Mouse (Mus musculus): Measurements from ENCODE around the gene Prkn. TPM values are rescaled to one million over a fixed set of nuclear protein-coding genes. Genes with fewer than 3 reads are reported as not detected.

Gene Prkn
- total and polyA plus RNA-seq, 2 experiments from 2014 or later = 6.2 to 6.8 TPM

GRCm38 (mm10) chr17:11918123-11918801 lies 1078.1 kb downstream of the Prkn start:
- H3K9me3 ChIP-seq (ENCODE audit: low read length) = no peaks in the 10 kb centered on the region
- ATAC-seq (no peak; the same call in 1 of the 2 replicates), DNase-seq (peak; percentile 73)
- no peaks in the 10 kb centered on the region; the same call in 1 of the 2 replicates for H3K27me3 ChIP-seq (ENCODE audit: insufficient read depth, low read length)
- H3K36me3 ChIP-seq (ENCODE audit: insufficient read depth) = no peaks in the 10 kb centered on the region
- TF ChIP-seq CTCF (IDR thresholded peaks at IDR 0.05; ENCODE audit: low read depth) = peak; percentile 73
- H3K4me2 ChIP-seq (ENCODE audit: low read depth) = no peak overlapping the region
- 51% methylated on average over 12 of the region's 12 CpGs for WGBS
- no peak overlapping the region for H3K9ac ChIP-seq
- H3K4me1 ChIP-seq (ENCODE audit: insufficient read depth) = peaks cover 5% of the 10 kb centered on the region; the same call in 1 of the 2 replicates
- no peak overlapping the region for H3K27ac ChIP-seq (ENCODE audit: low read depth, low read length)
- no peak overlapping the region for H3K4me3 ChIP-seq (ENCODE audit: low read depth, low read length)

GRCm38 (mm10) chr17:11919581-11919980 lies 1079.4 kb downstream of the Prkn start:
- Histone ChIP-seq H3K27ac (ENCODE audit: low read depth, low read length) (no peak overlapping the region), H3K36me3 (ENCODE audit: insufficient read depth) (no peaks in the 10 kb centered on the region), H3K4me2 (ENCODE audit: low read depth) (no peak overlapping the region), H3K4me1 (ENCODE audit: insufficient read depth) (no peaks in the 10 kb centered on the region), H3K27me3 (ENCODE audit: insufficient read depth, low read length) (no peaks in the 10 kb centered on the region; the same call in 1 of the 2 replicates), H3K9ac (no peak overlapping the region), H3K4me3 (ENCODE audit: low read depth, low read length) (no peak overlapping the region), H3K9me3 (ENCODE audit: low read length) (no peaks in the 10 kb centered on the region)
- DNase-seq (no peak), ATAC-seq (no peak)
- WGBS = 94% methylated on average over 6 of the region's 6 CpGs
- no peak for TF ChIP-seq CTCF (IDR thresholded peaks at IDR 0.05; ENCODE audit: low read depth)

- no peaks in the 10 kb centered on the region for H3K9me3 ChIP-seq (ENCODE audit: low read length)
- no peaks in the 10 kb centered on the region for H3K4me1 ChIP-seq (ENCODE audit: insufficient read depth)
- H3K4me3 ChIP-seq (ENCODE audit: low read depth, low read length) = no peak overlapping the region
- DNase-seq (no peak), ATAC-seq (peak; percentile 66)
- no peaks in the 10 kb centered on the region; the same call in 1 of the 2 replicates for H3K27me3 ChIP-seq (ENCODE audit: insufficient read depth, low read length)
- no peaks in the 10 kb centered on the region for H3K36me3 ChIP-seq (ENCODE audit: insufficient read depth)
- H3K27ac ChIP-seq (ENCODE audit: low read depth, low read length) = no peak overlapping the region
- H3K4me2 ChIP-seq (ENCODE audit: low read depth) = no peak overlapping the region
- no peak overlapping the region for H3K9ac ChIP-seq
- 59% methylated on average over 9 of the region's 9 CpGs for WGBS
- no peak for TF ChIP-seq CTCF (IDR thresholded peaks at IDR 0.05; ENCODE audit: low read depth)
Measured at GRCm38 (mm10) chr17:11921026-11921425, 1080.8 kb downstream of the Prkn start.

- H3K9me3 ChIP-seq (ENCODE audit: low read length) = no peaks in the 10 kb centered on the region
- no peaks in the 10 kb centered on the region for H3K4me1 ChIP-seq (ENCODE audit: insufficient read depth)
- no peak overlapping the region for H3K27ac ChIP-seq (ENCODE audit: low read depth, low read length)
- no peak for TF ChIP-seq CTCF (IDR thresholded peaks at IDR 0.05; ENCODE audit: low read depth)
- no peak for ATAC-seq
- H3K27me3 ChIP-seq (ENCODE audit: insufficient read depth, low read length) = no peaks in the 10 kb centered on the region
- H3K36me3 ChIP-seq (ENCODE audit: insufficient read depth) = no peaks in the 10 kb centered on the region
- H3K4me2 ChIP-seq (ENCODE audit: low read depth) = no peak overlapping the region
- WGBS = 94% methylated on average over 9 of the region's 9 CpGs
- no peak overlapping the region for H3K4me3 ChIP-seq (ENCODE audit: low read depth, low read length)
- no peak overlapping the region for H3K9ac ChIP-seq
- DNase-seq = no peak
Measured at GRCm38 (mm10) chr17:11923989-11924388, 1083.8 kb downstream of the Prkn start.

GRCm38 (mm10) chr17:11926865-11927386 lies 1086.7 kb downstream of the Prkn start:
- Histone ChIP-seq H3K4me3 (ENCODE audit: low read depth, low read length) (no peak overlapping the region), H3K4me1 (ENCODE audit: insufficient read depth) (no peaks in the 10 kb centered on the region), H3K9me3 (ENCODE audit: low read length) (0 out of 2 replicates have a peak, but pooled peaks cover 3% of the 10 kb centered on the region), H3K36me3 (ENCODE audit: insufficient read depth) (no peaks in the 10 kb centered on the region), H3K27ac (ENCODE audit: low read depth, low read length) (no peak overlapping the region), H3K4me2 (ENCODE audit: low read depth) (no peak overlapping the region), H3K9ac (no peak overlapping the region), H3K27me3 (ENCODE audit: insufficient read depth, low read length) (no peaks in the 10 kb centered on the region)
- no peak for DNase-seq
- 6% methylated on average over 11 of the region's 11 CpGs for WGBS
- no peak for TF ChIP-seq CTCF (IDR thresholded peaks at IDR 0.05; ENCODE audit: low read depth)
- ATAC-seq = no peak

GRCm38 (mm10) chr17:11931641-11932040 lies 1091.5 kb downstream of the Prkn start:
- DNase-seq (no peak), ATAC-seq (no peak)
- H3K4me2 ChIP-seq (ENCODE audit: low read depth) = no peak overlapping the region
- 91% methylated on average over 4 of the region's 4 CpGs for WGBS
- no peaks in the 10 kb centered on the region for H3K36me3 ChIP-seq (ENCODE audit: insufficient read depth)
- H3K4me3 ChIP-seq (ENCODE audit: low read depth, low read length) = no peak overlapping the region
- H3K27ac ChIP-seq (ENCODE audit: low read depth, low read length) = no peak overlapping the region
- H3K9ac ChIP-seq = no peak overlapping the region
- TF ChIP-seq CTCF (IDR thresholded peaks at IDR 0.05; ENCODE audit: low read depth) = no peak
- 0 out of 2 replicates have a peak, but pooled peaks cover 3% of the 10 kb centered on the region for H3K9me3 ChIP-seq (ENCODE audit: low read length)
- H3K27me3 ChIP-seq (ENCODE audit: insufficient read depth, low read length) = no peaks in the 10 kb centered on the region
- no peaks in the 10 kb centered on the region for H3K4me1 ChIP-seq (ENCODE audit: insufficient read depth)

GRCm38 (mm10) chr17:11933737-11934136 lies 1093.6 kb downstream of the Prkn start:
- ATAC-seq = no peak
- 37% methylated on average over 5 of the region's 5 CpGs for WGBS

More at GRCm38 (mm10) chr17:11933737-11934136, 1093.6 kb downstream of the Prkn start:
- H3K27ac ChIP-seq (ENCODE audit: low read depth, low read length) = no peak overlapping the region
- H3K4me1 ChIP-seq (ENCODE audit: insufficient read depth) = no peaks in the 10 kb centered on the region
- H3K4me2 ChIP-seq (ENCODE audit: low read depth) = no peak overlapping the region
- H3K9ac ChIP-seq = no peak overlapping the region
- no peaks in the 10 kb centered on the region for H3K36me3 ChIP-seq (ENCODE audit: insufficient read depth)
- no peak for TF ChIP-seq CTCF (IDR thresholded peaks at IDR 0.05; ENCODE audit: low read depth)
- H3K27me3 ChIP-seq (ENCODE audit: insufficient read depth, low read length) = no peaks in the 10 kb centered on the region
- H3K4me3 ChIP-seq (ENCODE audit: low read depth, low read length) = no peak overlapping the region
- H3K9me3 ChIP-seq (ENCODE audit: low read length) = 0 out of 2 replicates have a peak, but pooled peaks cover 3% of the 10 kb centered on the region
- DNase-seq = no peak

All from forebrain, postnatal 0 days (tissue).